Mouse (Mus musculus): ENCODE measurements around the gene Pcsk6.

GRCm38 (mm10) chr7:66092656-66093055, 231.1 kb downstream of the Pcsk6 start:
- TF ChIP-seq CTCF (IDR thresholded peaks at IDR 0.05; ENCODE audit: low read depth, low read length): no peak
- no peak for TF ChIP-seq POLR2A (IDR thresholded peaks at IDR 0.05; ENCODE audit: insufficient read depth, low read length)

Data from ES-Bruce4 (cell line).